Mouse (Mus musculus): ENCODE measurements around the gene Il22ra2. TPM values are rescaled to one million over a fixed set of nuclear protein-coding genes. Genes with fewer than 3 reads are reported as not detected.

The Il22ra2 gene
- not detected in 2 replicates for polyA plus RNA-seq (2014; fragmentation: Nextera tagmentation; extraction: Ambion mirVana)

DNA sequence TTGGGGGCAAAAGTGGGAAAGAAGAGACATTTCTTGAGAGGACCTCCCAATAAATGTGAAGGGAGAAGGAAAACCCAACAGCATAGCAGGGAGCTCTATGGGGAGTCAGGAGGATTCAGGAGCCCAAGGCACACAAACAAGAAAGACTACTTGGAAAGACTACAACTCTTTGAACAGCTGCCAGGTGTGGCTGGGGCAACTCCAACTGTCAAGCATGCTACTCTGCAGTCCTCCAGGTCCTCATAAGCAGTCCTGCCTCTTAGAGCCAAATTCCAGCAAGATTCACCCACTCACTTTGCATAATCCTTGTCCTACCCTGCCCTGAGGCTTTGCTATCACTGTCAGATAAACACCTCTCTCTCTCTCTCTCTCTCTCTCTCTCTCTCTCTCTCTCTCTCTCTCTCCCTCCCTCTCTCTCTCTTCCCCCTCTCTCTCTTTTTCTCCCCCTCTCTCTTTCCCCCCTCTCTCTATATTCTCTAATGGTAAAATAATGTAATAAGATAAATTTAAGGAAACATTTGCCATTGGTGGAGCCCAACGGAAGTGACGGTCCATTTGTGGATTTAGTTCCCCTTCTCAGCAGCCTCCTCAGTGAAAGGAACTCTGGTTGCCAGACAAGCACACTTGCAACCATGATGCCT lies at the start of gene Il22ra2:
Gene Il22ra2, plus strand, starts transcription at position 591 of the 641 bp plus-strand sequence.
- TF ChIP-seq CTCF (IDR thresholded peaks at IDR 0.05; ENCODE audit: low read depth): no peak
- 89% methylated on average over 2 of the region's 2 CpGs for WGBS
- Histone ChIP-seq H3K4me1 (ENCODE audit: insufficient read depth) (no peaks in the 10 kb centered on the region), H3K4me3 (ENCODE audit: low read depth, low read length) (no peak within 1 kb of the TSS), H3K9me3 (ENCODE audit: low read depth, low read length) (no peaks in the 10 kb centered on the region), H3K9ac (no peak within 1 kb of the TSS), H3K4me2 (no peak within 1 kb of the TSS), H3K27ac (ENCODE audit: low read depth) (no peak within 1 kb of the TSS), H3K36me3 (ENCODE audit: insufficient read depth) (no peaks in the 10 kb centered on the region), H3K27me3 (ENCODE audit: insufficient read depth, low read length) (no peaks in the 10 kb centered on the region)
- ATAC-seq (ENCODE audit: insufficient read depth) (no peak), DNase-seq (no peak)

DNA sequence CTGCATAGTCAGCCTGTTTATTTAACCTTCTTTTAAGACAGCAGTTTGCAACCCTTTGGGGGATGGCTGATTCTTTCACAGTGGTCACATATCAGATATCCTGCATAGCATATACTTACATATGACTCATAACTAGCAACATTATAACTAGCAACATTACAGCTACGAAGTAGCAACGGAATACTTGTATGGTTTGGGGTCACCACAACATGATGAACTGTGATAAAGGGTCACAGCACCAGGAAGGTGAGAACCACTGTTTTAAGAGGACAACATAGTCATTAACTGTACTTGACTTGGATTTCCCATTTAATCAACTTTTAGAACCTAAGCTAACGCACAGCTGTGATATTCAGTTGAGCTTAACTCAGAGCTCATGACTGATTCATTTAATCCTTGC lies 44.2 kb upstream of the Il22ra2 start:
- Histone ChIP-seq H3K4me3 (ENCODE audit: low read depth, low read length) (no peak overlapping the region), H3K4me1 (ENCODE audit: insufficient read depth) (no peaks in the 10 kb centered on the region; the same call in 1 of the 2 replicates), H3K27me3 (ENCODE audit: insufficient read depth, low read length) (no peaks in the 10 kb centered on the region), H3K9me3 (ENCODE audit: low read depth, low read length) (no peaks in the 10 kb centered on the region), H3K27ac (ENCODE audit: low read depth) (no peak overlapping the region), H3K9ac (no peak overlapping the region), H3K36me3 (ENCODE audit: insufficient read depth) (no peaks in the 10 kb centered on the region), H3K4me2 (no peak overlapping the region)
- TF ChIP-seq CTCF (IDR thresholded peaks at IDR 0.05; ENCODE audit: low read depth): no peak
- 84% methylated on average over 3 of the region's 3 CpGs for WGBS
- DNase-seq: no peak
- ATAC-seq (ENCODE audit: insufficient read depth): no peak

DNA sequence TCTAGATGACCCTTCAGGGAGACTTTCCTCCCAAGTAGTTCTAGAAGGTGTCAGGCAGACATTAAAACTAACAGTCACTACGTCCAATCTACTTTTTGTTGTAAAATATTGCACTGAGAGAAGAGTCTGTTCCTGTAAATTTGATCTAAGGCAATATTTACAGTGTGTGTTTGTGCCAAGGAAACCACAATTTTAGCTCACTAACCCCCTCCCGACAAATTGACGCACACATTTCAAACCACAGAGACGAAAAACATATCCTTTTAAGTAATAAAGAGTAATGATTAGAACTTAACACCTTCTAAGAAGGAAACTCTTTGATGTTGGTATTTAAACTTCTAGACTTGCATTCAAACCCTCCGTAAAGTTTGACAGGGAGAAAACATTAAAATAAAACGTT lies 43.8 kb upstream of the Il22ra2 start:
- no peak for DNase-seq
- Histone ChIP-seq H3K9me3 (ENCODE audit: low read depth, low read length) (no peaks in the 10 kb centered on the region), H3K9ac (no peak overlapping the region), H3K27ac (ENCODE audit: low read depth) (no peak overlapping the region), H3K4me2 (no peak overlapping the region), H3K4me3 (ENCODE audit: low read depth, low read length) (no peak overlapping the region), H3K36me3 (ENCODE audit: insufficient read depth) (no peaks in the 10 kb centered on the region), H3K27me3 (ENCODE audit: insufficient read depth, low read length) (no peaks in the 10 kb centered on the region), H3K4me1 (ENCODE audit: insufficient read depth) (no peaks in the 10 kb centered on the region; the same call in 1 of the 2 replicates)
- WGBS: 67% methylated on average over 6 of the region's 6 CpGs
- ATAC-seq (ENCODE audit: insufficient read depth): no peak
- TF ChIP-seq CTCF (IDR thresholded peaks at IDR 0.05; ENCODE audit: low read depth): no peak

DNA sequence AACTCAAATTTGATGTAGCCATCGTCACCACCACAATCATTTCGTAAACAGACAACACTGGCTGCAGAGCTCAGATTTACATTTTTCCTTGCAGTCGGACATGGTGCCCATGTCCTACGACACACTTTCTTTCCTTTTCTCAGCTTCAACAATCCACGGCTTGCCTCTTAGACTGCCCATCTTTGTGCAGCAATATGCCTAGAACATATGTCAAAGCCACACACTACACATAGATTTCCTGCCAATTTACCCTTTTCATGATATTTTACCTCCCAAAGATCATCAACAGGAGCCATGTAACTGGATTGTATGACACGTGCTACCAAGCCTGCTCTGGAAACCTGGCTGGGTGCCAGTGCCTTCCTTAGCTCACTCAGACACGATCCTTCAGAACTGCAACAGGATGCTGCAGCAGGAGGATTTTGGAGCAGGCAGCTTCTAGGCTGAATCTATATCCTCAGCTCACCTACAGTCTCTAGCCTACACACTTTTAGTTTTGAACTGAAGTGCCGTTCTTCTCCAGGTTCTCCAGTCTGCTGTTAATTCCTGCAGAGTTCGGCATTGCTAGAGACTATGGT lies 43.3 kb upstream of the Il22ra2 start:
- Histone ChIP-seq H3K9ac (no peak overlapping the region), H3K4me1 (ENCODE audit: insufficient read depth) (no peaks in the 10 kb centered on the region; the same call in 1 of the 2 replicates), H3K4me3 (ENCODE audit: low read depth, low read length) (no peak overlapping the region), H3K36me3 (ENCODE audit: insufficient read depth) (no peaks in the 10 kb centered on the region), H3K4me2 (peak overlapping the region; percentile 29; the same call in 1 of the 2 replicates), H3K27me3 (ENCODE audit: insufficient read depth, low read length) (no peaks in the 10 kb centered on the region), H3K27ac (ENCODE audit: low read depth) (no peak overlapping the region), H3K9me3 (ENCODE audit: low read depth, low read length) (no peaks in the 10 kb centered on the region)
- ATAC-seq (ENCODE audit: insufficient read depth): peak; percentile 60; the same call in 1 of the 2 replicates
- peak; percentile 74 for DNase-seq
- no peak for TF ChIP-seq CTCF (IDR thresholded peaks at IDR 0.05; ENCODE audit: low read depth)
- whole genome bisulfite sequencing: 47% methylated on average over 9 of the region's 9 CpGs

DNA sequence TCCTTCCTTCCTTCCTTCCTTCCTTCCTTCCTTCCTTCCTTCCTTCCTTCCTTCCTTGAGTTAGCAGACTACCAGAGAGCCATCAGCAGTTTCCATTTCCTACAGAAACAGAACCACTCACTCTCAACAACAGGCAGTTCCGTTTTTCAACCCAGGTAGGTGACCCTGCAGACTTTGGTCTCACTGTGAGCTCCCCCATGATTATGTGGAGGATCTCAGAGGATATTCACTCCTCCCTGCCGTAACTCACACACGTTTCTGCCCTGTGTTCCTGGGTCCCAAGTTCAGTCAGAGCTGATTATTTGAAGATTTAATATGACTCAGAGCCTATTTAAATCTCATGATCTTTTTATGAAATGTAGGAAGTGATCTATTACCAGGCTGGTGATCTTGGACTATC lies 41.1 kb upstream of the Il22ra2 start:
- Histone ChIP-seq H3K27ac (ENCODE audit: low read depth) (no peak overlapping the region), H3K4me1 (ENCODE audit: insufficient read depth) (no peaks in the 10 kb centered on the region; the same call in 1 of the 2 replicates), H3K36me3 (ENCODE audit: insufficient read depth) (no peaks in the 10 kb centered on the region), H3K27me3 (ENCODE audit: insufficient read depth, low read length) (no peaks in the 10 kb centered on the region), H3K4me3 (ENCODE audit: low read depth, low read length) (no peak overlapping the region), H3K4me2 (no peak overlapping the region), H3K9me3 (ENCODE audit: low read depth, low read length) (no peaks in the 10 kb centered on the region), H3K9ac (no peak overlapping the region)
- ATAC-seq (ENCODE audit: insufficient read depth) (no peak), DNase-seq (no peak)
- TF ChIP-seq CTCF (IDR thresholded peaks at IDR 0.05; ENCODE audit: low read depth): no peak
- 59% methylated on average over 3 of the region's 3 CpGs for WGBS

DNA sequence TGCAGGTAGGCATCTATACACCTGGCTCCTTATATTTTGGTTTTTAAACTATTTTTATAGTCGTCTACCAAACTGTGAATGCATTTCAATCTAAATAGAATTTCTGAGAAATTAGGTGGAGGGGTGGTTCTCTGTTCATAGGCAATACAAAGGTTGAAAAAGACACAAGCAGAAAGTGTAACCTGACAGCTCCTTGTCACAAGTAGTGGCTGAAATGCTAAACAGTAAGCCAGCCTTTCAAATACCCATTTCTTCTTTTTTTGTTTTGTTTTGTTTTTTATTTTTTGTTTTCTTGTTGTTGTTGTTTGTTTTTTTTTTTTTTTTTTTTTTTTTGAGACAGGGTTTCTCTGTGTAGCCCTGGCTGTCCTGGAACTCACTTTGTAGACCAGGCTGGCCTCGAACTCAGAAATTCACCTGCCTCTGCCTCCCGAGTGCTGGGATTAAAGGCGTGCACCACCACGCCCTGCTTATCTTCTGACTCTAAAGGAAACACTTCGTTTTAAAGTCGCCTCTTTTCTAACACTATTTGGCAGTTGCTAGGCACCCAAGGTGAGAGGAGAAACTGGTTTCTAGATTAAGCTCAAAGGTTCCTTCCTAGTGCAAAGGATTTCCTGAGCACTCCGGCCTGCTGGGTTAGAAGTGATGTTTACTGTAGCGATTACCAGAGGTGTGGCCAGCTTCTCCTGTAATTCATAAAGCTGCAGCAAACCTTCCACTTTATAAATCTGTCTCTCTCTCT lies 39.8 kb upstream of the Il22ra2 start:
- H3K9ac ChIP-seq: no peak overlapping the region
- 58% methylated on average over 9 of the region's 9 CpGs for WGBS
- H3K9me3 ChIP-seq (ENCODE audit: low read depth, low read length): no peaks in the 10 kb centered on the region
- DNase-seq (peak; percentile 13), ATAC-seq (ENCODE audit: insufficient read depth) (no peak)
- H3K36me3 ChIP-seq (ENCODE audit: insufficient read depth): no peaks in the 10 kb centered on the region
- H3K27me3 ChIP-seq (ENCODE audit: insufficient read depth, low read length): no peaks in the 10 kb centered on the region
- H3K4me1 ChIP-seq (ENCODE audit: insufficient read depth): no peaks in the 10 kb centered on the region; the same call in 1 of the 2 replicates
- H3K27ac ChIP-seq (ENCODE audit: low read depth): no peak overlapping the region
- H3K4me2 ChIP-seq: no peak overlapping the region
- no peak for TF ChIP-seq CTCF (IDR thresholded peaks at IDR 0.05; ENCODE audit: low read depth)
- H3K4me3 ChIP-seq (ENCODE audit: low read depth, low read length): no peak overlapping the region

Measured in lung, embryonic 14.5 days (tissue).